Mouse (Mus musculus) heart, embryonic 12.5 days (tissue): ENCODE data around the gene Junb. TPM values are rescaled to one million over a fixed set of nuclear protein-coding genes. Genes with fewer than 3 reads are reported as not detected.

Experiments used
- ATAC-seq: fragments of 200-750 bp; cut with Nextera tagmentation; 2 replicates; pipeline ENCODE4 v1.8.0; 2017; ENCODE audit warnings: moderate TSS enrichment, moderate library complexity; ENCODE audit not compliant: insufficient number of reproducible peaks, low FRiP score
- H3K27ac ChIP-seq: fragments of 300-500 bp; sonication (generic); 2 replicates; pipeline ENCODE4 v1.5.1; 2016; ENCODE audit warnings: mild to moderate bottlenecking, moderate library complexity; ENCODE audit not compliant: poor library complexity, severe bottlenecking
- H3K27me3 ChIP-seq: fragments of 300-500 bp; sonication (generic); replicated peaks from 2 replicates; pipeline ENCODE4 v1.6.1; 2016; ENCODE audit warnings: mild to moderate bottlenecking, moderate library complexity
- H3K36me3 ChIP-seq: fragments of 300-500 bp; sonication (generic); 2 replicates; pipeline ENCODE4 v1.6.1; 2016; ENCODE audit warnings: mild to moderate bottlenecking, moderate library complexity
- H3K4me1 ChIP-seq: fragments of 300-500 bp; sonication (generic); replicated peaks from 2 replicates; pipeline ENCODE4 v1.6.1; 2016; ENCODE audit warnings: mild to moderate bottlenecking
- H3K4me2 ChIP-seq: fragments of 300-500 bp; sonication (generic); 2 replicates; pipeline ENCODE4 v1.6.1; 2016; ENCODE audit warnings: mild to moderate bottlenecking, moderate library complexity
- H3K4me3 ChIP-seq: fragments of 300-500 bp; sonication (generic); 2 replicates; pipeline ENCODE4 v1.5.1; 2016; ENCODE audit warnings: mild to moderate bottlenecking
- H3K9ac ChIP-seq: fragments of 300-500 bp; sonication (generic); 2 replicates; pipeline ENCODE4 v1.6.1; 2016; ENCODE audit warnings: mild to moderate bottlenecking, moderate library complexity
- H3K9me3 ChIP-seq: fragments of 300-500 bp; sonication (generic); replicated peaks from 2 replicates; pipeline ENCODE4 v1.6.1; 2016; ENCODE audit warnings: mild to moderate bottlenecking, moderate library complexity
- WGBS: fragments of 180-500 bp; shearing (Covaris S2); methylation state at CpG from one replicate; pipeline ENCODE4 v1.1.7; 2016; 5-methylcytosine and 5-hydroxymethylcytosine counted together
- polyA plus RNA-seq: library from polyadenylated mRNA; unstranded; fragments of >200 nt; fragmentation: Nextera tagmentation; extraction: Ambion mirVana; gene quantifications from 2 replicates; pipeline ENCODE4 v1.2.1, GENCODE M21; 2016

Junb gene
- 11.9 and 13.2 TPM in 2 replicates for polyA plus RNA-seq

DNA sequence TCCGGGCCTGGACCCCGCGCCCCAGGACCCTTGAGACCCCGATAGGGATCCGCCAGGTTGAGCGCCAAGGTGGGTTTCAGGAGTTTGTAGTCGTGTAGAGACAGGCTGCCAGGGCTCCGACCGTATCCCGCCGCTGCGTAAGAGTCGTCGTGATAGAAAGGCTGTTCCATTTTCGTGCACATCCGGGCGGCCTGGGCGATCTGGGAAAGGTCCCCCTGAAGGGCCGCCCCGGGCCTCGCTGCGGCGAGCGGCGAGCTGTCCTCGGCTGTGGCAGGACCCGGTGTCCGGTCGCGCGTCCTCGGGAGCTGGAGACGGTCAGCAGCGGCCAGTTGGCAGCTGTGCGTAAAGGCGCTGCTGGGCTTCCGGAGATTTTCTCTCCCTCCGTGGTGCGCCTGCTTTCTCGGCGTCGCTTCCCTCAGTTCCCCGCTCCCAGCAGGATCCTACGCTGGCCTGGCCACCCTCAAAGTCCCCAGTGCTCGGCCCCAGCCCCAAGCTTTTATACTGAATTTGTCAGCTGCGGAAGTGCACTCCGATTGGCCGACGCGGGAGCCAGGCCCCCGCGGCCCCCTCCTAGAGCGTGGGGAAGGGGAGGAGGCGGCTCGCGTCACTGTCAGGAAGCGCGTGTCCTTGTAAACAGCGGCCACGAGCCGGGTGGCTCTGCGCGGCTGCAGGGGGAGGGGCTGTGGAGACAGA lies at the start of gene Junb:
Gene Junb, minus strand, starts transcription at position 471 of the 693 bp plus-strand sequence.
- H3K27me3 ChIP-seq: no peaks in the 10 kb centered on the region

DNA sequence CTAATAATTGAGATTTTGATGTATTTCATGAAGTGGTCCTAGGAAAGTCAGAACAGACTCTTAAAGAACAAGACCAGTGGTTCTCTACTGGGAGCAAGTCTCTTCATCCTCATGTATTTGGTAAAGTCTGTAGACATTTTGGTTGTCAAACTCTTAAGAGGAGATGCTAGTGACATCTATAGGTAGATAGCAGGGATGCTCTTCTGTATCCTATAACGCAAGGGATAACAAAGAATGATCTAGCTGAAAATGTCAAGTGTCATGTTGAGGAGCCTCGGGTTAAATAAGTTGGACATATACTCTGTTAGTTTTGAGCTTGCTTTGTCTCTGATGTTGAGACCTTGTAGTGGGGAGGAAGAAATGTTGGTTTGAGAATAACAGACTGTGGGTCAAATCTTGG lies 49.4 kb upstream of the Junb start:
- Histone ChIP-seq H3K36me3 (peaks cover 48% of the 10 kb centered on the region), H3K27ac (no peak overlapping the region), H3K9me3 (no peaks in the 10 kb centered on the region), H3K27me3 (no peaks in the 10 kb centered on the region), H3K9ac (peak overlapping the region; percentile 100), H3K4me3 (peak overlapping the region; percentile 97), H3K4me1 (peaks cover 36% of the 10 kb centered on the region), H3K4me2 (peak overlapping the region; percentile 98)
- ATAC-seq: no peak
- WGBS: 24% methylated on average over 2 of the region's 2 CpGs

More for the DNA sequence above, at the start of gene Junb:
- Histone ChIP-seq H3K9ac (peak within 1 kb of the TSS; percentile 78), H3K4me3 (peak within 1 kb of the TSS; percentile 55), H3K36me3 (peaks cover 18% of the 10 kb centered on the region), H3K4me2 (peak within 1 kb of the TSS; percentile 95), H3K27ac (peak within 1 kb of the TSS; percentile 71), H3K9me3 (no peaks in the 10 kb centered on the region), H3K4me1 (peaks cover 59% of the 10 kb centered on the region)
- peak; percentile 71 for ATAC-seq
- WGBS: under 1% methylated on average over 63 of the region's 63 CpGs

DNA sequence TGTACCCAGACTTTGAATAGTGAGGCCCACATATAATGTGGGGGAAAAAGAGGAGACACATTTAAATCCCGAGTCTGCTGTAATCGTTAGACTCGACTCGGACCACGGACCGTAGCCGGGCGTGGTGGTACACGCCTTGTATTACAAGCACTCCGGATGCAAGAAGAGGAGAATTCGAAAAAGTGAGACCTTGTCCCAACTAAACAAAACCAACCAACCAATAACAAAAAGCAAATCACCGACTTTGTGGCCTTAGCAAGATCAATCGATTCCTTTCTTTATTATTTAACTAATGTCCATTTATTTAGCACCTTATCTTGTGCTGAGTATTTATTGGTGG lies 49.0 kb upstream of the Junb start:
- no peak for ATAC-seq
- Histone ChIP-seq H3K27ac (peak overlapping the region; percentile 84), H3K4me3 (peak overlapping the region; percentile 97), H3K36me3 (peaks cover 48% of the 10 kb centered on the region), H3K4me2 (peak overlapping the region; percentile 98), H3K9ac (peak overlapping the region; percentile 100), H3K9me3 (no peaks in the 10 kb centered on the region), H3K27me3 (no peaks in the 10 kb centered on the region), H3K4me1 (peaks cover 36% of the 10 kb centered on the region)
- 2% methylated on average over 13 of the region's 13 CpGs for WGBS

DNA sequence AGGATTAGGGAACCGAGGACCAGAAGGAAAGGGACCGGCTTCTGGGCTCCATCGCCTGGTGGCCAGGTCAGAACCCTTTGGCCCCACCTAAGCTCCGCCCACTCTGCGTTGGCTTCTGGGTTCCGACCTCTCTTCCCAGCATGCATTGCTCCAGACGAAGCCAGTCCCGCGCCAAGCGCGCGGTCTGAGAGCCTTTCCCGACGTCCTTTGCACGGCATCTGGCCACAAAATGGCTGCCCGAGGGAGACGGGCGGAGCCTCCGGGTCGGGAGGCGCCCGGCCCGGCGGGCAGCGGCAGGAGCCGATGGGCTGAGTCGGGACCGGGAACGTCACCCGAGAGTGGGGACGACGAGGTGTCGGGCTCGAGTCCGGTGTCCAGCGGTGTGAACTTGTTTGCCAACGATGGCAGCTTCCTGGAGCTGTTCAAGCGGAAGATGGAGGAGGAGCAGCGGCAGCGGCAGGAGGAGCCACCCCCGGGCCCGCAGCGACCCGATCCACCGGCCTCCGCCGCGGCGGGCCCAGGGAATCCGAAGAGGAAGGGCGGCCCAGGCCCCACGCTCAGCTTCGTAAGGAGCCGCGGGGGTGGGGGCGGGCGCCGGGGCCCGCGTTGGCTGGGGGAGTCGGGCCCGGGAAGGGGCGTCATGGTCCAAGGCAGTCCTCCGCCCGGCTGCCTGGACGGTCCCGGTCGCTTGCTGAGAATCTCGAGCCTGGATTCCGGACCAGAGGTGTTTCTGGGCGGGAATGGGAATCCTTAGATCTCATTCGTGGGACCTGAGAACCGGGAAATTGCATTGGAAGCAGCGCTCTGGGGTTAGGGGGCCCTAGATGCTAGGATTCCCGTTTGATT lies 48.4 kb upstream of the Junb start, which contains the start of gene Trir:
Gene Trir, plus strand, starts transcription at position 154 of the 846 bp plus-strand sequence.
- Histone ChIP-seq H3K36me3 (peaks cover 48% of the 10 kb centered on the region), H3K4me3 (peak within 1 kb of the TSS; percentile 97), H3K27ac (peak within 1 kb of the TSS; percentile 84), H3K27me3 (no peaks in the 10 kb centered on the region), H3K4me2 (peak within 1 kb of the TSS; percentile 98), H3K9ac (peak within 1 kb of the TSS; percentile 100), H3K9me3 (no peaks in the 10 kb centered on the region), H3K4me1 (peaks cover 36% of the 10 kb centered on the region)
- peak; percentile 89 for ATAC-seq
- under 1% methylated on average over 71 of the region's 75 CpGs for WGBS

DNA sequence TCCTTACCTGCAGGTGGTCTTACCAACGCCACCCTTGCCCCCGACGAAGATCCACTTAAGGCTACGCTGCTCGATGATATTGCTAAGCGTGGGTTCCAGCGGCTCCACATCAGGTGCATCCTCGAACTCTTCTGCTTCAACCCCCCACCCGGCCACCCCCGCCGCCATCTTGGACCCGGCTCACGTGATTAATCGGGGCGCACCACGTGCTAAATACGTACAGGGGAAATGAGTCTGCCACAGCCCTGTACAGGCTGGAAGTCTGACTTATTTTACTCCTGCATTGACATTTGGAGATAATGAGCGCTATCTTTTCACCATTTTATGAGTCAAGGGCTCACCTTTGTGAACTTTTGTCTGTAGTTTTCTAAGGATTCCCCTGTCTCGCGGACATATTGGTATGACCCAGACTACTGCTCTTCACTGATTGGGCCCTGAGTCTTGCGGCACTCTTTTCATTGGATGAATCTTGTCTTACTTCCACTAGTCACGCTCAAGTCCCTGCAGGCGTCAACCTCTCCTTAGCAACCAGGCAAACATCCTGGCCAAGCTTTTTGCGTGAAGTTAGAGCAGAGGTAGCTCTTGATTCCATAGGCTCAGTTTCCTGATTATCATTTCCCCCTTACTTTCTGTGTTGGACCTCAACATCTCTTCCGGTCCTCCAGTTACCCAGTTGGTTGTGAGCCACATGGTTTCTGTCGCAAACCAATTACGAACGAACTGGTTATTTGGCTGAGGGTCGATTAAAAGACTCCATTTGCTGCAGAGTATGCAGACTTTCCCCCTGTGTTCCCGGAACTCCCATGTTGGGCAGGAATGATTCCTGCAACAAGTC lies 46.8 kb upstream of the Junb start, which contains the start of gene Asna1:
Gene Asna1, minus strand, starts transcription at position 184 of the 835 bp plus-strand sequence.
- WGBS: 5% methylated on average over 30 of the region's 30 CpGs
- no peaks in the 10 kb centered on the region for H3K27me3 ChIP-seq

DNA sequence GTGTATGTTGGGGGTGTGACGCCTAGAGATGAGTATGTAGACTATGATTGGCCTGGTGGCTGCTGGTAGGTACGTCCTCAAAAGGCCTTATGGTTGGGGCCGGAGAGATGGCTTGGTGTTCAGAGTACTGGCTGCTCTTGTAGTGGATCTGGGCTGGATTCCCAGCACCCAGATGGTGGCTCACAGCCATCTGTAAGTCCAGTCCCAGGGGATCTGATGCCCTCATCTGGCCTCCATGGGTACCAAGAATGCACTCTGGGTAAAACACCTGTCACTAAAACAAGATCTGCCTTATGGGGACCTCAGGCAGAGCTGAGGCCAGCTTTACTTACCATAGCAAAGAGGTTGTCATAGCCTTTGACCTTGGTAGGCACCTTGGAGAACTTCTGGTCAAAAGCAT lies 45.3 kb upstream of the Junb start:
- peak overlapping the region; percentile 97 for H3K4me3 ChIP-seq
- peaks cover 29% of the 10 kb centered on the region for H3K4me1 ChIP-seq
- no peaks in the 10 kb centered on the region for H3K9me3 ChIP-seq
- ATAC-seq: no peak
- H3K36me3 ChIP-seq: peaks cover 52% of the 10 kb centered on the region
- H3K27me3 ChIP-seq: no peaks in the 10 kb centered on the region
- no peak overlapping the region for H3K27ac ChIP-seq
- peak overlapping the region; percentile 98 for H3K4me2 ChIP-seq
- no peak overlapping the region for H3K9ac ChIP-seq
- WGBS: 85% methylated on average over 3 of the region's 3 CpGs

More for the DNA sequence above, 46.8 kb upstream of the Junb start, which contains the start of gene Asna1:
- H3K9ac ChIP-seq: peak within 1 kb of the TSS; percentile 64
- H3K36me3 ChIP-seq: peaks cover 50% of the 10 kb centered on the region
- H3K27ac ChIP-seq: peak within 1 kb of the TSS; percentile 84
- no peaks in the 10 kb centered on the region for H3K9me3 ChIP-seq
- peak; percentile 90 for ATAC-seq
- H3K4me3 ChIP-seq: peak within 1 kb of the TSS; percentile 97
- peak within 1 kb of the TSS; percentile 98 for H3K4me2 ChIP-seq
- peaks cover 36% of the 10 kb centered on the region for H3K4me1 ChIP-seq

DNA sequence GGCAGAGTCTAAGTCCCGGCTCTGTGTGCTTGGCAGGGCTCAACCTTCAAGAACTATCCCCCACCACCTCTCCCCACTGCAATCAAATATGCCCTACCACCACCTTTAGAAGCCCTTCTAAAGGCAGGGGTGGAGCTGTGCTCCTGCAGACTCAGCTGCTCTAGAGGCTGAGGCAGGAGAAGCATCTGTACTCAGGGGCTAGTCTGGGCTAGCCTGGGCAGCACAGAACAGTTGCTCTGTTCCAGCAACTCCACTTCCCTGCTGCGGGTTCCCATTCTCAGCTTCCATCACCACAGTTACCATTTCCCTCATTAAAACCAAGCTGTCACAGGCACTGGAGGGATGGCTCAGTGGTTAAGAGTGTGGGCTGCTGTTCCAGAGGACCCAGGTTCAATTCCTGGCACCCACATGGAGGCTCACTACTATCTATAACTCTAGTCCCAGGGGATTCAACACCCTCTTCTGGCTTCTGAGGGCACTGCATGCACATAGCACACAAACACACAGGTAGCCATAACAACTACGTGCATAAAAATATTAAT lies 43.1 kb upstream of the Junb start:
- ATAC-seq: no peak
- Histone ChIP-seq H3K4me3 (no peak overlapping the region), H3K4me1 (peaks cover 18% of the 10 kb centered on the region), H3K27me3 (no peaks in the 10 kb centered on the region), H3K4me2 (no peak overlapping the region), H3K36me3 (peaks cover 67% of the 10 kb centered on the region), H3K27ac (no peak overlapping the region), H3K9ac (no peak overlapping the region), H3K9me3 (no peaks in the 10 kb centered on the region)
- WGBS: 97% methylated on average over 3 of the region's 3 CpGs

DNA sequence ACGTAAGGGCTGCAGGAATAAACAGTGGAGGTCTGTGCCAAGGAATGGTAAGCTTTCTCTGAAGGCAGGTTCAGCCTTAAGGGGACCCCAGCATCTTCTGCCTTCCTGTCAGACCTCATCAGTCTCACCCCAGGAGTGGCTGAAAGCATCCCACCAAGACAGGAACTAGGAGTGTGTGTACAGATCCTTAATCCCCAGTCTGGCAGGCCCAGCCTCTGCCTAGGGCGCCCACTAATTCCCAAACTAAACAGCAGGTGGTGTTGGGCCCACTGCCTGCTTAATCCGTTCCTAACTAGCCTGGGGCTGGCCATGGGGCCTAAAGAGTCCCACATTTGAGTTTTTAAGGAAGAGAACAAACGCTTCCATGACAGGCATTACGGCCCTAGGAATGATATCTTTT lies 38.7 kb upstream of the Junb start:
- Histone ChIP-seq H3K9me3 (no peaks in the 10 kb centered on the region), H3K9ac (no peak overlapping the region), H3K36me3 (peaks cover 48% of the 10 kb centered on the region), H3K4me2 (no peak overlapping the region), H3K4me1 (0 out of 2 replicates have a peak, but pooled peaks cover 4% of the 10 kb centered on the region), H3K27ac (no peak overlapping the region), H3K4me3 (no peak overlapping the region), H3K27me3 (peaks cover 32% of the 10 kb centered on the region)
- 50% methylated on average over 5 of the region's 5 CpGs for WGBS
- no peak for ATAC-seq

DNA sequence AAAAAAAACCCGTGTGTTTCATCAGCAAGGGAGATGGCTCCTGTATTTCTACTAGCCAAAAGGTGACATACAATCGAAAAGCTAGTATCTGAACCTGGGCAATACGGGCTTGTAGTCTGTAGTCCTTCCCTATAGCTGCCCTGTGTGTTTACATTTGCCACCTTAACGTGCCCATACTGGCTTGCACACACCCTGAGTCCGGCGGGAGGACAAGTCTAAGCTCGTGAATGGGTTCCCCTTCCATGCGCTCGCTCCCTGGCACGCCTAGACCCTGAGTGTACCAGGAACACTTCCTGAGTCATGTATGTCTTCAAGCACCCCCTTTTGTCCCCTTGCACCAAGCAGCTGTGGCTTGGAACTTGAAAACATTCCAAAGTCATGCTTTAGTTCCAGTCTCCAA lies 38.2 kb upstream of the Junb start:
- Histone ChIP-seq H3K4me3 (no peak overlapping the region), H3K27ac (no peak overlapping the region), H3K27me3 (peaks cover 37% of the 10 kb centered on the region), H3K4me1 (0 out of 2 replicates have a peak, but pooled peaks cover 4% of the 10 kb centered on the region), H3K9ac (no peak overlapping the region), H3K9me3 (no peaks in the 10 kb centered on the region), H3K4me2 (no peak overlapping the region), H3K36me3 (peaks cover 43% of the 10 kb centered on the region)
- ATAC-seq: no peak
- WGBS: 68% methylated on average over 10 of the region's 10 CpGs

DNA sequence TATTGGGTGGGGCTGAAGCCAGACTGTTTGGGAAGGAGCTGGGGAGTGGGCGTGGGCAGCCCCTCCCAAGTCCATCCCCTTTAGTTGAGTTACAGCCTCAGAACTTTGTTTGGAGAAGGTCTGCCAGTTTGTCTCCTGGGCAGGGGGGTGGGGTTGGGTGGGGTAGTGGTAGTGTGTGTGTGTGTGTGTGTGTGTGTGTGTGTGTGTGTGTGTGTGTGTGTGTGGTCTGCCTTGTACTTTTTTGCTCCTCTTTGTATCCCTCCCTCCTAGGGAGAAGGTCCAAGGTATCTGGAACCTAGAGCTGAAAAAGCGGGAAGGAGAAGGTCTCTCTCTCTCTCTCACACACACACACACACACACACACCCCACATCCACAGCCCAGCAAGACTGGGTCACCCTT lies 35.9 kb upstream of the Junb start, which contains the start of gene Best2:
Gene Best2, minus strand, starts transcription at position 101 of the 400 bp plus-strand sequence.
- peak within 1 kb of the TSS; percentile 34 for H3K4me3 ChIP-seq

More for the DNA sequence above, 35.9 kb upstream of the Junb start, which contains the start of gene Best2:
- Histone ChIP-seq H3K4me1 (0 out of 2 replicates have a peak, but pooled peaks cover 4% of the 10 kb centered on the region), H3K36me3 (peaks cover 20% of the 10 kb centered on the region), H3K9ac (peak within 1 kb of the TSS; percentile 60), H3K9me3 (no peaks in the 10 kb centered on the region), H3K4me2 (peak within 1 kb of the TSS; percentile 66), H3K27me3 (peaks cover 54% of the 10 kb centered on the region), H3K27ac (no peak within 1 kb of the TSS)
- WGBS: 45% methylated on average over 2 of the region's 2 CpGs
- no peak for ATAC-seq
